In the genomic region with DNA sequence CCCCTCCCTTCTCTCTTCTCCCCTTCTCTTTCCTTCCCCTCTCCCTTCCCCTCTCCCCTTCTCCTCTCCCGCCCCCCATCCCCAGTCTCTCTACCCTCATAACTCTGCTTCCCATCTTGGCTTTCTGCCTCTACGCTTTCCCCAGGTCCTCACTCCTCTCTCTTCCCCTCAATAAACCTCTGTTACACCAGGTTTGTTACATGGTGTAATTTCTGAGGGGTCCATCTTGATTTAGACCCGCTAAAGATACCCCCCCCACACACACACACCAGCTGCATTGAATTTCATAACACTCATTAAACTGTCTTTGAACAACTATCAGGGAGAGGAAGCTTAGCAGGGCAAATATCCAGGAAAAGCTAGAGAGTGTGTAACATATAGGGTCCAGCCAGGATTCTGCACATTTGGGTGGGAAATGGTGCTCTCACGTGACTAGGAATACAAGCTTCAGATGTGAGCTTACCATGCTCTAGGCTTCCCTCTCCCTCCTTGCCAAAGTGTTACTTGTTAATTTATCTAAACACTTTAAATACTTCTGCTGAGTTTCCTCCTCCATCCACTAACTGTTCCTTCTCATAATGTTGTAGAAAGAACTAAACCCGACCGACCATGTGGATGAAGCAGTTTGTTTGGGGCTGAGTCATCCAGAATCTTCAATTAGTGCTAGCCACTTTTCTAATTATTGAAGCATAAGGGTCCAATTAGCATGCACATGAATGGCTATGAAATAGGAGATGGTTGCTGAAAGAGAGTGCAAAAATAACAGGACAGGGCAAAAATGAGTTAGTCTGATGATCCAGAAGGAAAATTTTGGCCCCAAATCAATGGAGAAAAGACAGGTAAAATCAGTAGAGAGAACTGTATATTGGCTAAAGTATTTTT, we compare ENCODE assay signal across 25 mouse cellular contexts. TPM values are rescaled to one million over a fixed set of nuclear protein-coding genes. Genes with fewer than 3 reads are reported as not detected.
DNase-seq lines count a peak whose midpoint lies in the region; ATAC-seq lines count a peak whose summit lies in the region.
"Had no signal": no experiment of that assay in that cellular context is flagged by ENCODE, and none has a peak within 500 bp of the region (broad histone marks: within the 10 kb centered on the region; RNA-seq: fewer than 3 reads in every experiment).

No protein-coding gene starts in this region.

- H3K9me3 ChIP-seq in embryonic facial prominence, embryonic 11.5 days (replicated peaks; ENCODE audit: control insufficient read depth, low read length) = no peaks in the 10 kb centered on the region
- H3K9me3 ChIP-seq in embryonic facial prominence, embryonic 10.5 days = no peaks in the 10 kb centered on the region
- H3K9me3 ChIP-seq: megakaryocyte, embryonic 14.5 days; neural tube, embryonic 15.5 days had no signal

- no peak overlapping the region for H3K9ac ChIP-seq in embryonic facial prominence, embryonic 11.5 days (replicated peaks; ENCODE audit: low read length)
- H3K9ac ChIP-seq: liver, postnatal 0 days; neural tube, embryonic 15.5 days had no signal

- 58% methylated on average over 6 of the region's 6 CpGs for WGBS in embryonic facial prominence, embryonic 11.5 days
- WGBS in embryonic facial prominence, embryonic 10.5 days = 59% methylated on average over 6 of the region's 6 CpGs

- no peak for ATAC-seq in embryonic facial prominence, embryonic 11.5 days (replicated peaks; ENCODE audit: insufficient number of reproducible peaks, low FRiP score, low TSS enrichment, low read depth)
- no peak for ATAC-seq in activated CD4-positive, CD25-positive, alpha-beta regulatory T cell, adult 4 months
- ATAC-seq: liver, postnatal 0 days; midbrain, embryonic 16.5 days; Patski had no signal

- H3K4me2 ChIP-seq in embryonic facial prominence, embryonic 11.5 days (ENCODE audit: low read depth, low read length) = no peak overlapping the region
- H3K4me2 ChIP-seq: heart, embryonic 11.5 days; neural tube, embryonic 15.5 days had no signal

- no peak overlapping the region for H3K4me3 ChIP-seq in embryonic facial prominence, embryonic 11.5 days (ENCODE audit: low read depth, low read length)
- no peak overlapping the region for H3K4me3 ChIP-seq in embryonic facial prominence, embryonic 10.5 days
- H3K4me3 ChIP-seq: megakaryocyte, embryonic 14.5 days; neural tube, embryonic 15.5 days had no signal

- no peaks in the 10 kb centered on the region for H3K27me3 ChIP-seq in embryonic facial prominence, embryonic 11.5 days (ENCODE audit: control insufficient read depth, insufficient read depth, low read length)
- H3K27me3 ChIP-seq in embryonic facial prominence, embryonic 10.5 days (replicated peaks; ENCODE audit: low read depth, poor library complexity, severe bottlenecking) = no peaks in the 10 kb centered on the region
- H3K27me3 ChIP-seq: megakaryocyte, embryonic 14.5 days; neural tube, embryonic 15.5 days had no signal

- no peak overlapping the region for H3K27ac ChIP-seq in embryonic facial prominence, embryonic 11.5 days (replicated peaks; ENCODE audit: low read depth, low read length)
- no peak overlapping the region for H3K27ac ChIP-seq in embryonic facial prominence, embryonic 10.5 days (replicated peaks)
- H3K27ac ChIP-seq: neural tube, embryonic 15.5 days had no signal

- peak; percentile 33 for DNase-seq in embryonic facial prominence, embryonic 11.5 days (ENCODE audit: low spot score)
- DNase-seq in embryonic facial prominence, embryonic 10.5 days (ENCODE audit: low spot score) = no peak
- DNase-seq in layer of hippocampus, adult 9-11 months = peak; percentile 5
- no peak for DNase-seq in layer of hippocampus, postnatal 36 days
- DNase-seq in thymus, postnatal 14 days = peak; percentile 3
- no peak for DNase-seq in thymus, adult 18-20 months
- no peak for DNase-seq in right cerebral cortex, postnatal 25 days
- DNase-seq: adrenal gland, postnatal 14 days; cerebellum, adult 11-12 months; cerebellum, postnatal 14 days; heart, postnatal 10 days; kidney, adult 11 months; kidney, postnatal 25 days; liver, postnatal 0 days; right cerebral cortex, postnatal 4 days had no signal

- H3K4me1 ChIP-seq in embryonic facial prominence, embryonic 11.5 days (ENCODE audit: control insufficient read depth, insufficient read depth, low read length) = no peaks in the 10 kb centered on the region; the same call in 1 of the 2 replicates
- H3K4me1 ChIP-seq in embryonic facial prominence, embryonic 10.5 days = peaks cover 11% of the 10 kb centered on the region
- H3K4me1 ChIP-seq: megakaryocyte, embryonic 14.5 days; neural tube, embryonic 15.5 days had no signal

- H3K36me3 ChIP-seq in embryonic facial prominence, embryonic 11.5 days (replicated peaks; ENCODE audit: control insufficient read depth, insufficient read depth, low read depth, low read length) = no peaks in the 10 kb centered on the region
- no peaks in the 10 kb centered on the region for H3K36me3 ChIP-seq in embryonic facial prominence, embryonic 10.5 days (replicated peaks)
- H3K36me3 ChIP-seq: neural tube, embryonic 15.5 days had no signal

RNA-seq across cellular contexts. Expression of a gene that starts 12.3 kb away (rescaled TPM):
- polyA plus RNA-seq in embryonic facial prominence, embryonic 11.5 days (2014; fragmentation: Nextera tagmentation; extraction: Ambion mirVana) = 0.35 and 0.69 TPM in 2 replicates
- polyA plus RNA-seq in embryonic facial prominence, embryonic 10.5 days (2016; fragmentation: Nextera tagmentation; extraction: Ambion mirVana) = 0.34 TPM in 1 of 2 replicates, not detected in the other
- not detected for total RNA-seq in layer of hippocampus, postnatal 36 days (2021)
- not detected for polyA plus RNA-seq in activated CD4-positive, CD25-positive, alpha-beta regulatory T cell, adult 4 months (2017; shearing (Covaris generic))
- total RNA-seq: adrenal gland, postnatal 14 days; gastrocnemius, adult 18-20 months; heart, postnatal 10 days had no signal
- polyA plus RNA-seq: heart, embryonic 11.5 days; hindbrain, embryonic 11.5 days; liver, adult 2 months; midbrain, embryonic 16.5 days; neural tube, embryonic 15.5 days had no signal

RNA-seq across cellular contexts. Expression of a gene that starts 38.5 kb away (rescaled TPM):
- polyA plus RNA-seq in embryonic facial prominence, embryonic 11.5 days (2014; fragmentation: Nextera tagmentation; extraction: Ambion mirVana) = 6.7 and 7.2 TPM in 2 replicates
- 7.7 and 7.9 TPM in 2 replicates for polyA plus RNA-seq in embryonic facial prominence, embryonic 10.5 days (2016; fragmentation: Nextera tagmentation; extraction: Ambion mirVana)
- 10 to 100 TPM; 20.4 to 20.8 TPM for total RNA-seq in layer of hippocampus, postnatal 36 days (2021)
- 10 to 100 TPM; 85.1 to 89.6 TPM for polyA plus RNA-seq in activated CD4-positive, CD25-positive, alpha-beta regulatory T cell, adult 4 months (2017; shearing (Covaris generic))

RNA-seq across cellular contexts. Expression of a gene that starts 52.8 kb away (rescaled TPM):
- polyA plus RNA-seq in embryonic facial prominence, embryonic 11.5 days (2014; fragmentation: Nextera tagmentation; extraction: Ambion mirVana) = 0.08 and 0.24 TPM in 2 replicates
- polyA plus RNA-seq in embryonic facial prominence, embryonic 10.5 days (2016; fragmentation: Nextera tagmentation; extraction: Ambion mirVana) = not detected in 2 replicates
- under 1 TPM in 1 of 2 experiments, not detected in 1; 0.51 TPM for total RNA-seq in layer of hippocampus, postnatal 36 days (2021)
- polyA plus RNA-seq in activated CD4-positive, CD25-positive, alpha-beta regulatory T cell, adult 4 months (2017; shearing (Covaris generic)) = not detected
- total RNA-seq: adrenal gland, postnatal 14 days; gastrocnemius, adult 18-20 months; heart, postnatal 10 days; liver, adult 2 months had no signal
- polyA plus RNA-seq: gonadal fat pad, adult 2 months; heart, embryonic 11.5 days; hindbrain, embryonic 11.5 days; liver, adult 2 months; liver, postnatal 0 days; midbrain, embryonic 16.5 days; Patski had no signal

Comparison
In these comparisons a context has a peak if more than half of its experiments do, and no peak if none do; other contexts are left out.
1. DNase-seq: peak in embryonic facial prominence, embryonic 11.5 days (single experiment), layer of hippocampus, adult 9-11 months (single experiment) and thymus, postnatal 14 days (single experiment); none in embryonic facial prominence, embryonic 10.5 days (single experiment), layer of hippocampus, postnatal 36 days (0 of 2), thymus, adult 18-20 months (0 of 2) and right cerebral cortex, postnatal 25 days (single experiment).